Mouse (Mus musculus) neural tube, embryonic 12.5 days (tissue): Measurements from ENCODE around the gene Cep78. TPM values are rescaled to one million over a fixed set of nuclear protein-coding genes. Genes with fewer than 3 reads are reported as not detected.

Source experiments
- ATAC-seq: fragments of 200-750 bp; cut with Nextera tagmentation; 2 replicates; pipeline ENCODE4 v1.8.0; 2017; ENCODE audit warnings: low read depth, mild to moderate bottlenecking, moderate TSS enrichment, moderate library complexity; ENCODE audit not compliant: low FRiP score
- H3K27ac ChIP-seq: fragments of 300-500 bp; sonication (generic); 2 replicates; pipeline ENCODE4 v1.5.1; 2016
- H3K27me3 ChIP-seq: fragments of 300-500 bp; sonication (generic); replicated peaks from 2 replicates; pipeline ENCODE4 v1.6.1; 2016; ENCODE audit warnings: mild to moderate bottlenecking
- H3K36me3 ChIP-seq: fragments of 300-500 bp; sonication (generic); 2 replicates; pipeline ENCODE4 v1.6.1; 2016; ENCODE audit warnings: mild to moderate bottlenecking
- H3K4me1 ChIP-seq: fragments of 300-500 bp; sonication (generic); 2 replicates; pipeline ENCODE4 v1.6.1; 2016
- H3K4me2 ChIP-seq: fragments of 300-500 bp; sonication (generic); replicated peaks from 2 replicates; pipeline ENCODE4 v1.6.1; 2016; ENCODE audit warnings: mild to moderate bottlenecking
- H3K4me3 ChIP-seq: fragments of 300-500 bp; sonication (generic); 2 replicates; pipeline ENCODE4 v1.5.1; 2016
- H3K9ac ChIP-seq: fragments of 300-500 bp; sonication (generic); 2 replicates; pipeline ENCODE4 v1.6.1; 2016; ENCODE audit warnings: mild to moderate bottlenecking
- H3K9me3 ChIP-seq: fragments of 300-500 bp; sonication (generic); 2 replicates; pipeline ENCODE4 v1.6.1; 2016; ENCODE audit warnings: mild to moderate bottlenecking
- WGBS: fragments of 180-500 bp; shearing (Covaris S2); methylation state at CpG from one replicate; pipeline ENCODE4 v1.1.7; 2016; 5-methylcytosine and 5-hydroxymethylcytosine counted together
- polyA plus RNA-seq: library from polyadenylated mRNA; unstranded; fragments of >200 nt; fragmentation: Nextera tagmentation; extraction: Ambion mirVana; gene quantifications from 2 replicates; pipeline ENCODE4 v1.2.1, GENCODE M21; 2016

Cep78 gene
- polyA plus RNA-seq, 1 experiment from 2014 or later, result 53.5 TPM

DNA sequence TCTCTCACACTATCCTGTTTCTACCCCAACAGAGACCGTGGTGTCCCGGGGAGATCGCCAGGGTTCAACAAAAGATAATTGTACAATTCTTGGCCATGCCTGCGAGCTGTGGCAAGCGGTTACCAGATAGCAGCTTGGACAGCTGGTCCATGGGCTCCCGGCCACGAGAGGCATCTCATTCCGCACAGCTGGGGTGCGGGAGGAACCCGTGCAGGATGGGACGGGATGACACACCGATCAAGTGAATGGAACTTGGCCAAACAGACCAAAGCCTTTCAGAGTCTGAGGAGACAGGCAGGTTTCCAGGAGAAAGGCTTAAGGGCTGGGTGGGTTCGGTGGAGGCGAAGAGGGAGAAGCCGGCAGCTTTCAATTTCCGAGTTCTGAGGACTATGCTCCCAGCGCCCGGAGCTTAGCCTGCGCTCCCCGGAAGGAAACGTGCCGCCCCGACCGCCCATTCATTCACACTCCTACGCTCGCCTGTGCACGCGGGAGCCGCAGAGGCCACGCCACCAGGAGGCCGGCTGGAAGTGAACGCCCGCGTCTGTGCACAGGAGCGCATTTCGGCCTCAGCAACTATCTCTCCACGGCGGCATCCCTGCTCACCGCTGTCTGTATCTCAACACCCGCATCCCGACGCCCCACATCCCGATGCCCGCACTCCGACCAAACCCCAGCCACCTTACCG lies 60.5 kb downstream of the Cep78 start:
- Histone ChIP-seq H3K9me3 (no peaks in the 10 kb centered on the region), H3K4me3 (peak overlapping the region; percentile 62), H3K27me3 (no peaks in the 10 kb centered on the region), H3K4me1 (peaks cover 15% of the 10 kb centered on the region), H3K9ac (peak overlapping the region; percentile 68), H3K4me2 (peak overlapping the region; percentile 86), H3K36me3 (no peaks in the 10 kb centered on the region), H3K27ac (peak overlapping the region; percentile 68; the same call in 1 of the 2 replicates)
- peak; percentile 67 for ATAC-seq
- under 1% methylated on average over 46 of the region's 46 CpGs for WGBS

DNA sequence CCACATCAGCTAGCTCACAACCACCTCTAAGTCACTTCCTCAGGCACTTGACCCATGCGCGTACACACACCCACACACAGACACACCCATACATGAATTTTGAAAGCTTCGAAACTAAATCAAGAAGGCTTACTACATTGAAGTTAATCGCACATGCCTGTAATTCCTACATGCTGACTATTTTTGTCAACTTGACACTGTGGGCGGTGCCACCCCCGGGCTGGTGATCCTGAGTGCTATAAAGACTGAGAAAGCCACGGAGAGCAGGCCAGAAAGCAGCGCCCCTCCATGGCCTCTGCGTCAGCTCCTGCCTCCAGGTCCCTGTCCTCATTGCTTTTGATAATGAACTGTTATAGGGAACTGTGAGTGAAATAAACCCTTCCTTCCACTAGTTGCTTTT lies 61.4 kb downstream of the Cep78 start:
- H3K4me2 ChIP-seq, result peak overlapping the region; percentile 86
- peak overlapping the region; percentile 68 for H3K9ac ChIP-seq
- WGBS, result 29% methylated on average over 9 of the region's 9 CpGs
- no peaks in the 10 kb centered on the region for H3K27me3 ChIP-seq
- H3K4me3 ChIP-seq, result peak overlapping the region; percentile 62
- no peaks in the 10 kb centered on the region for H3K9me3 ChIP-seq
- no peak overlapping the region for H3K27ac ChIP-seq
- no peak for ATAC-seq
- peaks cover 15% of the 10 kb centered on the region for H3K4me1 ChIP-seq
- peaks cover 5% of the 10 kb centered on the region; the same call in 1 of the 2 replicates for H3K36me3 ChIP-seq

DNA sequence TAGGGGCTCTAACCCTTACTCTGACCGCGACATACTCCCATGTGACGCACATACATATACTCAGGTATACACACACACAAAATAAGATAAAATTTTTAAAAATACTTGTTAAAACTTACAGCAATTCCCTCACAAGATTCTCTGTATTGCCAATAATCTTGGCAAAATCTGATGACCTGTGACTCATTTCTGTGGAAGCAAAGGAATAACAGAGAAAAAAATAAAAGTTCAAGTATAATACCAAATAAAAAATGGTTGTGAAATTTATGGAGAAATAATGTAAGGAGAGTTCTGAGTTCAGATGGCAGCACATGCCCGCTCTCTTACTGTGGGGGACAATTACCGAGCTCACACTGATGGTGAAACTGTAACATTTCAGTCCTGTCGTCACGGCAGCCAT lies 65.5 kb downstream of the Cep78 start:
- Histone ChIP-seq H3K4me2 (no peak overlapping the region), H3K4me3 (no peak overlapping the region), H3K9ac (no peak overlapping the region), H3K9me3 (no peaks in the 10 kb centered on the region), H3K4me1 (peaks cover 10% of the 10 kb centered on the region), H3K27ac (no peak overlapping the region), H3K27me3 (no peaks in the 10 kb centered on the region), H3K36me3 (peaks cover 24% of the 10 kb centered on the region)
- 95% methylated on average over 7 of the region's 7 CpGs for WGBS
- ATAC-seq, result no peak

DNA sequence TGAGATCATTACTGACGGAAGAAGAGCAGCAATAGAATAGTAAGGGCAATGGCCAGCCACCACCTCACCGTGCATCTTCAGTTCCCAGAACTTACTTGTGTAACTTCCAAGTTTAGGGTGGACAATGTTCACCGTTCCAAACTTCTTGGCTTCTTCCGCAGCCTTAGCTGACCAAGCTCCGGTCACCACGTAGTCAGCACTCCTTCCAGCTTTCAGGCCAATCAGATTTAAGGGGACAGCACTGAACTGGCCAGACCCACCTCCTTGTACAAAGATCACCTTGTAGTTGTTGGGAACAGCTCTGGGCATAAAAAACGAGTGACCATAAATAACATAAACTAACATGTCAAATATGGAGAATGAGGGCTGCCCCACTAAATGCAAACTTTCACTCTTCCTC lies 66.7 kb downstream of the Cep78 start:
- ATAC-seq, result no peak
- no peak overlapping the region for H3K9ac ChIP-seq
- no peak overlapping the region for H3K27ac ChIP-seq
- H3K36me3 ChIP-seq, result peaks cover 37% of the 10 kb centered on the region
- no peak overlapping the region for H3K4me2 ChIP-seq
- peaks cover 3% of the 10 kb centered on the region for H3K4me1 ChIP-seq
- 96% methylated on average over 7 of the region's 7 CpGs for WGBS
- no peaks in the 10 kb centered on the region for H3K27me3 ChIP-seq
- no peak overlapping the region for H3K4me3 ChIP-seq
- H3K9me3 ChIP-seq, result no peaks in the 10 kb centered on the region

DNA sequence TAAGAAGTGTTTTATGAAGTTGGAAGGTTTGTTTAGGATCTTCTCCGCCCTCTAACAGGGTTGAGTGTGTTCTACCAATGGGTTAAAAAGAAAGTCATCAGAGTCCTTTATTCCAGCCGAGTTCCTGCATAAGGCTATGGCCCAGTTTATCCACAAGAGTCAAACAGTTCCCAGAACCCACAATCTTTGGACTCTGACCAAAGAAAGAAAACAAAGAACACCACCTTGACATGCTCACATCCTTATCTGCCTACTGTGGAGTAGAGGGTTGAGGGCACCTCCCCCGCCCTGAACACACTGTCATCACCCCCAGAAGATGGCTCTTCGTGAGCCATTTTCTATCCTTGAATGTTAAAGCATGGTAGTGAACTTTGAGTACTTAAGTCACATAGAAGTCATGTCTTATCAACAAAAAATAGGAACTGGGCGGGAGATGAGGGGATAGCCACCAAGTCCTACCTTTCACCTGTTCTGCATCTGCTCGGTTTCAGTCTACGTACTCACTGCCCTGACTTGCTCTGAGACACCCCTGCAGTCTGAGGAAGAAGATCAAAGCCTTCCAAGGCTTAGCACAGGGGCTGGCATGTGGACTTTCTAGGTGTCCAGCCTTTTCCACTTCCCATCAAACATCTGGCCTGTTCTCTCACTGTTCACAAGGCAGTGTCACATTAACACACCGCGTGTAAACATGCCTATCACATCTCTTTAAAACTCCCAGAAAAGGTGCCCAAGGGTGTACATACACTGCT lies 71.4 kb downstream of the Cep78 start:
- Histone ChIP-seq H3K4me2 (no peak overlapping the region), H3K36me3 (peaks cover 55% of the 10 kb centered on the region), H3K27me3 (no peaks in the 10 kb centered on the region), H3K9me3 (no peaks in the 10 kb centered on the region), H3K27ac (no peak overlapping the region), H3K4me1 (no peaks in the 10 kb centered on the region), H3K4me3 (no peak overlapping the region), H3K9ac (no peak overlapping the region)
- WGBS, result 94% methylated on average over 9 of the region's 9 CpGs
- no peak for ATAC-seq

DNA sequence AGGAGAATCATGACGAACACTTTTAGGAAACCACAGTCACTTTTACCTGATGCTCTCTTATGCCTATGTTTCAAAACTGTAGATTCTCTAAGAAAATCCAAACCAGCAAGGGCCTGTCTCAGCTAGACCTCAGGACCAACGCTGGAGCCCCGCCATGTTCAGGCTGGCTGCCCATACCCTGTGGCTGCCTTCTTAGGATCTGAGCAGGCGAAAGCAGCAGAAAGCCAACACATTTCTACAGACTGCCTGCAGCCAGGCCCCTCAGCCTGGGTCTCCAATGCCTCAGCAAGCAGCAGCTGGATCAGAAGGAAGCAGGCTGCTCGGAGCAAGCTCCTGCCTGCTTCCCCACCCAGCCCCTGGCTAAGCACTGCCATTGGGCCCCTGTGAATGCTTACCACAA lies 73.3 kb downstream of the Cep78 start:
- no peak overlapping the region for H3K9ac ChIP-seq
- no peaks in the 10 kb centered on the region for H3K4me1 ChIP-seq
- no peaks in the 10 kb centered on the region for H3K27me3 ChIP-seq
- peaks cover 57% of the 10 kb centered on the region for H3K36me3 ChIP-seq
- H3K4me2 ChIP-seq, result no peak overlapping the region
- no peak for ATAC-seq
- no peaks in the 10 kb centered on the region for H3K9me3 ChIP-seq
- WGBS, result 88% methylated on average over 5 of the region's 5 CpGs
- H3K27ac ChIP-seq, result no peak overlapping the region
- no peak overlapping the region for H3K4me3 ChIP-seq

DNA sequence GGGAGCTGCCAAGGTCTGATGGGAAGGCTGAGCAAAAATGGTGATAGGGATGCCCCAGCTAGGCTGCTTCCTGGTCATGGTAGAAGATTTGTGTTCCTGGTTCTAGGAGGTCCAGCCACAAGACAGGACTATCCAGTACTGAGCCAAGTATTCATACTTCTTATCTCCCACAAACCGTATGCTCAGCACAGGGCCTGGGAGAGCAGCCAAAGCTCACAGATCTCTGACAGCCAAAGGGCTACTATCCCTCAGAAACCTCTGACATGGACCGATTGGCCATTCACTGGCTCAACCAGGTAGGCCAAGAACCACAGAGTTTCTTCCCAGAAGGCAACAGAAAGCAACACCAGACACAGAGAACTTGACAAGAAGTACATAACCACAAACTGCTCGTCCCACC lies 73.8 kb downstream of the Cep78 start:
- Histone ChIP-seq H3K4me1 (no peaks in the 10 kb centered on the region), H3K9me3 (no peaks in the 10 kb centered on the region), H3K4me3 (no peak overlapping the region), H3K4me2 (no peak overlapping the region), H3K36me3 (peaks cover 61% of the 10 kb centered on the region), H3K9ac (no peak overlapping the region), H3K27me3 (no peaks in the 10 kb centered on the region), H3K27ac (no peak overlapping the region)
- ATAC-seq, result no peak
- 93% methylated on average over 3 of the region's 3 CpGs for WGBS

DNA sequence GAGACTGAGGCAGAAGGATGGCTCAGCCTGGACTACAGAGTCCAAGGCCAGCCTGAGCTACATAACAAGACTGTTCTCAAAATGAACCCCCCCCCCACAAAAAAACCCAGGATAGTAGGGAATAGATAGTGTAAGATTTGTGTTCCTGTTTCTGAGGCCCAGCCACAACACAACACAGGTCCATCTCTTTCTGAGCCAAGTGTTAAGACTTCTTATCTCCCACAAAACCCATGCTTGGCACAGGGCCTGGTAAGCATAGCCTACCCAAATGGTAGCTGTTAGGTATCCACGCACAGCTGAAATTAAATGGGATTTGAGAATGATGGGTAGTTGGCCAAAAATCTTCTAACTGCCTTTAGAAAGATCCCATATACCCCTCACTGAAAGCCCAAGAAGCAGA lies 74.3 kb downstream of the Cep78 start:
- no peak overlapping the region for H3K4me2 ChIP-seq
- H3K27ac ChIP-seq, result no peak overlapping the region
- H3K4me3 ChIP-seq, result no peak overlapping the region
- H3K36me3 ChIP-seq, result peaks cover 66% of the 10 kb centered on the region
- no peak overlapping the region for H3K9ac ChIP-seq
- 97% methylated on average over 1 of the region's 1 CpGs for WGBS
- H3K9me3 ChIP-seq, result no peaks in the 10 kb centered on the region
- no peaks in the 10 kb centered on the region for H3K27me3 ChIP-seq
- no peaks in the 10 kb centered on the region for H3K4me1 ChIP-seq
- no peak for ATAC-seq

DNA sequence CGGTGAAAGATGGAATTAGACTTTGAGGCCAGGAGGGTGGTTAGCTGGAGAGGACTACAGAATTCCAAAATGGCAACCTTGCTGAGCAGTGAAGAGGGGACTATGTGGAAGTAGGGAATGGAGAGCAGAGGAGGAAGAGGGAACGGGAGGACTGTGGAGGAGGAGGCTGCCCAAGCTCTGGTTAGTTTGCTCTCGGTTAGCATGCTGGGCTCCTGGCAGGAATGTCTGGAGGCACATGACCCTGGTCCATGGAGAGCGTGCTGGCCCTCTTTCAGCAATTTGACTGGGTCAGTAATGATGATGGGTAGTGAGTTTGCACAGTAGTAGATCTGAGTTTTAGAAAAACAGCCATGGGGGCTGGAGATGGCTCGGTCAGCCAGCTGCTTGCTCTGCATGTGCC lies 76.8 kb downstream of the Cep78 start:
- Histone ChIP-seq H3K27me3 (no peaks in the 10 kb centered on the region), H3K9me3 (no peaks in the 10 kb centered on the region), H3K4me3 (no peak overlapping the region), H3K4me2 (no peak overlapping the region), H3K9ac (no peak overlapping the region), H3K4me1 (peaks cover 10% of the 10 kb centered on the region), H3K27ac (no peak overlapping the region), H3K36me3 (peaks cover 54% of the 10 kb centered on the region)
- ATAC-seq, result no peak
- WGBS, result 73% methylated on average over 5 of the region's 5 CpGs

Other genes starting within 250 kb of the Cep78 start
- 89.5 and 96.2 TPM in 2 replicates for gene Psat1, start 37.7 kb downstream of the Cep78 start, polyA plus RNA-seq
- gene Gnaq, start 147.8 kb upstream of the Cep78 start, polyA plus RNA-seq, result 54.1 and 54.8 TPM in 2 replicates